Mouse (Mus musculus): ENCODE measurements at regions not wholly inside any gene's neighbourhood (a gene's known extent, or its start where the extent isn't known, plus 50 kb on each side); places are given as distances from the start of the nearest gene placed in this dataset.

- H3K36me3 ChIP-seq (ENCODE audit: control insufficient read depth, insufficient read depth) = no peaks in the 10 kb centered on the region
- no peaks in the 10 kb centered on the region for H3K27me3 ChIP-seq (ENCODE audit: control insufficient read depth, insufficient read depth, insufficient read length)
- H3K79me2 ChIP-seq (ENCODE audit: control insufficient read depth, insufficient read depth) = no peaks in the 10 kb centered on the region
- no peak overlapping the region for H3ac ChIP-seq (ENCODE audit: control insufficient read depth, insufficient read length)
- TF ChIP-seq MAX (IDR thresholded peaks at IDR 0.05; ENCODE audit: low read depth) (no peak), TCF3 (IDR thresholded peaks at IDR 0.05; ENCODE audit: insufficient read length, low read depth) (no peak), SRF (IDR thresholded peaks at IDR 0.05; ENCODE audit: control insufficient read depth, insufficient read length, low read depth) (no peak), MYOD1 (IDR thresholded peaks at IDR 0.05; ENCODE audit: control insufficient read depth in 1 of 3, insufficient read length in 2 of 3, low read depth in 2 of 3) (no peak), MYOG (IDR thresholded peaks at IDR 0.05; ENCODE audit: control insufficient read depth in 1 of 3, insufficient read depth in 1 of 3, insufficient read length in 2 of 3, low read depth in 2 of 3) (no peak), REST (IDR thresholded peaks at IDR 0.05; ENCODE audit: insufficient read depth, insufficient read length) (no peak), USF1 (IDR thresholded peaks at IDR 0.05; ENCODE audit: low read depth) (no peak), POLR2AphosphoS2 (IDR thresholded peaks at IDR 0.05; ENCODE audit: insufficient read length, low read depth) (no peak), TCF12 (IDR thresholded peaks at IDR 0.05; ENCODE audit: insufficient read depth, poor library complexity, severe bottlenecking) (no peak), CEBPB (IDR thresholded peaks at IDR 0.05; ENCODE audit: insufficient read depth, poor library complexity, severe bottlenecking) (no peak), E2F4 (IDR thresholded peaks at IDR 0.05; ENCODE audit: insufficient read depth) (no peak)
- H3K4me2 ChIP-seq (ENCODE audit: low read depth) = no peak overlapping the region
- no peak overlapping the region for H3K4me3 ChIP-seq
These were observed 220.3 kb upstream of the Runx1 start for GRCm38 (mm10) chr16:93046221-93046620.

DNA sequence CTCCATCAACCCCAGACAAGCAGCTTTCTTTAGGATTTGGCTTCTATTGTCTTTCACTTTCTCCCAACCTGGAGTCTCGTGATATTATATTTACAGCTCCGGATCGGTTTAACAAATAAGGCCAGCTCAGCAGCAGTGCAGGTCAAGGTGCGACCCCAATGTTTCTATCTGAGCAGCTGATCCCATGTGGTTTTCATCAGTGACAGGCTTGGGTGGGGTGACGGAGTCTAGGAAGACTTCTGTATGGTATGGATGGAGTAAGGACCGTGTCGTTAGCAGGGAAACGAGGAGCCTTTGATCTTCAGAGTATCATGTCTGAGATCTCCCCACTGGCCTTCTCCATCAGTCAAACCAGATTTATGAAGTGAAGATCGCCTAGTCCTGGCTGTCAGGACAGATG, 217.4 kb upstream of the Runx1 start:
- H3K27me3 ChIP-seq (ENCODE audit: control insufficient read depth, insufficient read depth, insufficient read length) = no peaks in the 10 kb centered on the region
- H3K4me2 ChIP-seq (ENCODE audit: low read depth) = no peak overlapping the region
- H3K36me3 ChIP-seq (ENCODE audit: control insufficient read depth, insufficient read depth) = no peaks in the 10 kb centered on the region
- H3ac ChIP-seq (ENCODE audit: control insufficient read depth, insufficient read length) = no peak overlapping the region
- TF ChIP-seq REST (IDR thresholded peaks at IDR 0.05; ENCODE audit: insufficient read depth, insufficient read length) (no peak), POLR2A (IDR thresholded peaks at IDR 0.05; ENCODE audit: insufficient read length, low read depth) (no peak), USF1 (IDR thresholded peaks at IDR 0.05; ENCODE audit: low read depth) (no peak), MAX (IDR thresholded peaks at IDR 0.05; ENCODE audit: low read depth) (no peak), MYOG (IDR thresholded peaks at IDR 0.05; ENCODE audit: control insufficient read depth in 1 of 3, insufficient read depth in 1 of 3, insufficient read length in 2 of 3, low read depth in 2 of 3) (no peak), E2F4 (IDR thresholded peaks at IDR 0.05; ENCODE audit: insufficient read depth) (no peak), CEBPB (IDR thresholded peaks at IDR 0.05; ENCODE audit: insufficient read depth, poor library complexity, severe bottlenecking) (no peak), TCF3 (IDR thresholded peaks at IDR 0.05; ENCODE audit: insufficient read length, low read depth) (no peak), SRF (IDR thresholded peaks at IDR 0.05; ENCODE audit: control insufficient read depth, insufficient read length, low read depth) (no peak), MYOD1 (IDR thresholded peaks at IDR 0.05; ENCODE audit: control insufficient read depth in 1 of 3, insufficient read length in 2 of 3, low read depth in 2 of 3) (no peak), TCF12 (IDR thresholded peaks at IDR 0.05; ENCODE audit: insufficient read depth, poor library complexity, severe bottlenecking) (no peak), POLR2AphosphoS2 (IDR thresholded peaks at IDR 0.05; ENCODE audit: insufficient read length, low read depth) (no peak)
- no peak overlapping the region for H3K4me3 ChIP-seq
- no peaks in the 10 kb centered on the region for H3K79me2 ChIP-seq (ENCODE audit: control insufficient read depth, insufficient read depth)

DNA sequence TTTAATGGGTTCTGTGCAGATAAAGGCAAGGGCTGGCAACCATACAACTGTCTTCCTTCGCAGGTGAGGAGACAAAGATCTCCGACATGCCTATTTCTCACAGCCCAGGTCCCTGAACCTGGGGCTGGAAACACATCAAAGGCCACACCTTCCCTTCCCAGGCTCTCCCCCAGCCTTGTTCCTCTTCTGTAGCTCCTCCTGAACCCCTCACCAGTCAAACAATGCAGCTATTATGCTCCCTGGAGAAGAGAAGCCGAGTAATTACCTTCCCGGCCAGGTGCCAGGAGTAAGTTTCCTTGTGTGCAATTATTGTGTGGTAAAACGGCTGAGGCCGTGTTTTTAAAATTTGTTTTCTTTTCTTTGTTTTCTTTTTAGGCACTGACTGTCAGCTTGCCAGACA, 217.0 kb upstream of the Runx1 start:
- H3K36me3 ChIP-seq (ENCODE audit: control insufficient read depth, insufficient read depth) = no peaks in the 10 kb centered on the region
- H3ac ChIP-seq (ENCODE audit: control insufficient read depth, insufficient read length) = no peak overlapping the region
- H3K4me2 ChIP-seq (ENCODE audit: low read depth) = no peak overlapping the region
- H3K79me2 ChIP-seq (ENCODE audit: control insufficient read depth, insufficient read depth) = no peaks in the 10 kb centered on the region
- no peak overlapping the region for H3K4me3 ChIP-seq
- TF ChIP-seq POLR2A (IDR thresholded peaks at IDR 0.05; ENCODE audit: insufficient read length, low read depth) = no peak
- H3K27me3 ChIP-seq (ENCODE audit: control insufficient read depth, insufficient read depth, insufficient read length) = no peaks in the 10 kb centered on the region

GRCm38 (mm10) chr16:93042491-93042890, 216.5 kb upstream of the Runx1 start:
- Histone ChIP-seq H3K27me3 (ENCODE audit: control insufficient read depth, insufficient read depth, insufficient read length) (no peaks in the 10 kb centered on the region), H3ac (ENCODE audit: control insufficient read depth, insufficient read length) (no peak overlapping the region), H3K36me3 (ENCODE audit: control insufficient read depth, insufficient read depth) (no peaks in the 10 kb centered on the region), H3K4me3 (no peak overlapping the region), H3K79me2 (ENCODE audit: control insufficient read depth, insufficient read depth) (no peaks in the 10 kb centered on the region), H3K4me2 (ENCODE audit: low read depth) (no peak overlapping the region)
- TF ChIP-seq TCF3 (IDR thresholded peaks at IDR 0.05; ENCODE audit: insufficient read length, low read depth) (no peak), MYOG (IDR thresholded peaks at IDR 0.05; ENCODE audit: control insufficient read depth in 1 of 3, insufficient read depth in 1 of 3, insufficient read length in 2 of 3, low read depth in 2 of 3) (no peak), REST (IDR thresholded peaks at IDR 0.05; ENCODE audit: insufficient read depth, insufficient read length) (no peak), POLR2AphosphoS2 (IDR thresholded peaks at IDR 0.05; ENCODE audit: insufficient read length, low read depth) (no peak)

DNA sequence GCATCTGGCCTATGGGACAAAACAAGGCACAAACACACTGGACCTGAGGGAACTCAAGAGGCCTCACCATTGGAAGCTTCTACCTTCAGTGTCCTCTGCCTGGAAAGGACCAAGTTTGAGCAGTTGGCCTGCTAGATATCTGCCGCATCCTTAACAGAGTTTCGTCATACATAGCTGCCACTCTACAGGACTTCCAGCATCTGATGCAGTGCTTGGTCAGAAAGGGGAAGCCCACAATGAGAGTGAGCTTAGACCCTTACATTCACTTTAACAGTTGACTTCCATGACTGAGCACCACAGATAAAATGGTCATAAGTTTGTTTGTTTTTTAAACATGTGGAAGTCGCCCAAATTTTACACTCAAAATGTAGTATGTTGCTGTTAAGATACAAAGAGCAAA, 215.9 kb upstream of the Runx1 start:
- Histone ChIP-seq H3K27me3 (ENCODE audit: control insufficient read depth, insufficient read depth, insufficient read length) (no peaks in the 10 kb centered on the region), H3K4me3 (no peak overlapping the region), H3K4me2 (ENCODE audit: low read depth) (no peak overlapping the region), H3K36me3 (ENCODE audit: control insufficient read depth, insufficient read depth) (no peaks in the 10 kb centered on the region), H3ac (ENCODE audit: control insufficient read depth, insufficient read length) (no peak overlapping the region), H3K79me2 (ENCODE audit: control insufficient read depth, insufficient read depth) (no peaks in the 10 kb centered on the region)
- TF ChIP-seq SRF (IDR thresholded peaks at IDR 0.05; ENCODE audit: control insufficient read depth, insufficient read length, low read depth) (no peak), MAX (IDR thresholded peaks at IDR 0.05; ENCODE audit: low read depth) (no peak), MYOD1 (IDR thresholded peaks at IDR 0.05; ENCODE audit: control insufficient read depth in 1 of 3, insufficient read length in 2 of 3, low read depth in 2 of 3) (no peak), E2F4 (IDR thresholded peaks at IDR 0.05; ENCODE audit: insufficient read depth) (no peak), POLR2AphosphoS2 (IDR thresholded peaks at IDR 0.05; ENCODE audit: insufficient read length, low read depth) (no peak), POLR2A (IDR thresholded peaks at IDR 0.05; ENCODE audit: insufficient read length, low read depth) (no peak), CEBPB (IDR thresholded peaks at IDR 0.05; ENCODE audit: insufficient read depth, poor library complexity, severe bottlenecking) (no peak), TCF3 (IDR thresholded peaks at IDR 0.05; ENCODE audit: insufficient read length, low read depth) (no peak), REST (IDR thresholded peaks at IDR 0.05; ENCODE audit: insufficient read depth, insufficient read length) (no peak), MYOG (IDR thresholded peaks at IDR 0.05; ENCODE audit: control insufficient read depth in 1 of 3, insufficient read depth in 1 of 3, insufficient read length in 2 of 3, low read depth in 2 of 3) (no peak), USF1 (IDR thresholded peaks at IDR 0.05; ENCODE audit: low read depth) (no peak), TCF12 (IDR thresholded peaks at IDR 0.05; ENCODE audit: insufficient read depth, poor library complexity, severe bottlenecking) (no peak)
